Mouse (Mus musculus) testis, adult 2 months (tissue): ENCODE measurements at regions not wholly inside any gene's neighbourhood (a gene's known extent, or its start where the extent isn't known, plus 50 kb on each side); places are given as distances from the start of the nearest gene placed in this dataset.

Source experiments
- CTCF ChIP-seq: fragments of 200-500 bp; IDR thresholded peaks from 2 replicates; pipeline ENCODE4 v1.5.1; 2012; ENCODE audit warnings: low read depth, mild to moderate bottlenecking, inconsistent platforms, low read length, moderate library complexity; ENCODE audit not compliant: control insufficient read depth, insufficient read depth, insufficient replicate concordance
- POLR2A ChIP-seq: fragments of 200-500 bp; IDR thresholded peaks from 2 replicates; pipeline ENCODE4 v1.6.1; 2012; ENCODE audit warnings: low read depth, mild to moderate bottlenecking, inconsistent platforms, low read length, moderate library complexity; ENCODE audit not compliant: control insufficient read depth

- TF ChIP-seq CTCF (no peak), POLR2A (no peak)
Observed at GRCm38 (mm10) chr10:96280149-96280548, 143.7 kb downstream of the Gm5426 start.
